Mouse (Mus musculus) C2C12 (cell line): Measurements from ENCODE around the gene Ccr4.
A peak's percentile ranks its signal among the peaks of the same experiment; 100 is the strongest.

ENCODE experiments used
- MYOG ChIP-seq: IDR thresholded peaks from one replicate; pipeline ENCODE4 v1.6.1; 2011; ENCODE audit not compliant: control insufficient read depth, insufficient read length; ENCODE audit errors: extremely low read depth
- USF1 ChIP-seq: IDR thresholded peaks from one replicate; pipeline ENCODE4 v1.6.1; 2011; ENCODE audit warnings: low read depth, mild to moderate bottlenecking, control low read depth, moderate library complexity

- peak; percentile 71 for TF ChIP-seq USF1
- no peak for TF ChIP-seq MYOG
These were observed 17.0 kb downstream of the Ccr4 start for GRCm38 (mm10) chr9:114487481-114488258.
